Mouse (Mus musculus) testis, adult 2 months (tissue): Measurements from ENCODE around the gene AC134908.4.

Source experiments
- CTCF ChIP-seq: fragments of 200-500 bp; IDR thresholded peaks from 2 replicates; pipeline ENCODE4 v1.5.1; 2012; ENCODE audit warnings: low read depth, mild to moderate bottlenecking, inconsistent platforms, low read length, moderate library complexity; ENCODE audit not compliant: control insufficient read depth, insufficient read depth, insufficient replicate concordance
- POLR2A ChIP-seq: fragments of 200-500 bp; IDR thresholded peaks from 2 replicates; pipeline ENCODE4 v1.6.1; 2012; ENCODE audit warnings: low read depth, mild to moderate bottlenecking, inconsistent platforms, low read length, moderate library complexity; ENCODE audit not compliant: control insufficient read depth

GRCm38 (mm10) chr17:25839455-25840235 is 44.2 kb upstream of the AC134908.4 start:
- TF ChIP-seq CTCF: no peak
- TF ChIP-seq POLR2A: no peak
